Mouse (Mus musculus) CH12.LX (cell line): ENCODE measurements around the gene Lin9. TPM values are rescaled to one million over a fixed set of nuclear protein-coding genes. Genes with fewer than 3 reads are reported as not detected.
A peak's percentile ranks its signal among the peaks of the same experiment; 100 is the strongest.

Experiments
- DNase-seq: peaks from one replicate; pipeline ENCODE4 v3.0.0-alpha.2; 2013; ENCODE audit errors: extremely low read depth
- H3K27ac ChIP-seq: 2 replicates; pipeline ENCODE4 v1.5.1; 2012; ENCODE audit warnings: low read depth, mild to moderate bottlenecking, control low read depth, moderate library complexity; ENCODE audit not compliant: insufficient read depth
- H3K27me3 ChIP-seq: replicated peaks from 2 replicates; pipeline ENCODE3; 2012; ENCODE audit warnings: inconsistent platforms
- H3K36me3 ChIP-seq, 2 experiments: replicated peaks in 1 of 2; 2 replicates each; pipeline versions ENCODE3 to v1.6.1; 2012; ENCODE audit warnings: inconsistent platforms in 1 of 2, low read length in 1 of 2, mild to moderate bottlenecking in 1 of 2, mixed read lengths in 1 of 2, moderate library complexity in 1 of 2; ENCODE audit not compliant: control insufficient read depth in 1 of 2, insufficient read depth in 1 of 2
- H3K4me1 ChIP-seq, 2 experiments: 2 replicates each; pipeline ENCODE4 v1.6.1; 2012; ENCODE audit warnings: inconsistent platforms in 1 of 2, moderate library complexity in 1 of 2; ENCODE audit not compliant: insufficient read depth in 2 of 2, control insufficient read depth in 1 of 2
- H3K4me2 ChIP-seq: 2 replicates; pipeline ENCODE4 v1.6.1; 2012; ENCODE audit warnings: low read depth, mild to moderate bottlenecking, control low read depth; ENCODE audit not compliant: poor library complexity, insufficient read depth, severe bottlenecking
- H3K4me3 ChIP-seq, 3 experiments: fragments of 150-350 bp in 1 of 3; sonication (generic) in 1 of 3; replicated peaks in 1 of 3; 2 replicates each; pipeline versions ENCODE3 to v1.5.1; 2011 to 2012; ENCODE audit warnings: low read depth in 2 of 3, low read length in 2 of 3, mild to moderate bottlenecking in 2 of 3, moderate library complexity in 2 of 3, control low read depth in 1 of 3, improper control_type of control experiment in 1 of 3, inconsistent platforms in 1 of 3, mixed read lengths in 1 of 3; ENCODE audit not compliant: poor library complexity in 1 of 3
- H3K79me2 ChIP-seq: replicated peaks from 2 replicates; pipeline ENCODE4 v1.6.1; 2012; ENCODE audit warnings: mild to moderate bottlenecking, moderate library complexity; ENCODE audit not compliant: control insufficient read depth, poor library complexity, insufficient read depth, severe bottlenecking; ENCODE audit errors: extremely low read depth
- H3K9ac ChIP-seq: 2 replicates; pipeline ENCODE4 v1.6.1; 2012; ENCODE audit warnings: low read depth, mild to moderate bottlenecking, control low read depth, moderate library complexity; ENCODE audit not compliant: insufficient read depth
- H3K9me3 ChIP-seq: replicated peaks from 2 replicates; pipeline ENCODE3; 2012; ENCODE audit warnings: low read length, inconsistent platforms, mixed read lengths
- BHLHE40 ChIP-seq: IDR thresholded peaks from 2 replicates; pipeline ENCODE4 v1.6.1; 2011; ENCODE audit warnings: mild to moderate bottlenecking, low read depth, low read length, improper control_type of control experiment
- CHD1 ChIP-seq: IDR thresholded peaks from 2 replicates; pipeline ENCODE4 v1.6.1; 2012; ENCODE audit warnings: low read depth, low read length, improper control_type of control experiment, inconsistent platforms
- CHD2 ChIP-seq: IDR thresholded peaks from 2 replicates; pipeline ENCODE4 v1.6.1; 2011; ENCODE audit warnings: low read length, improper control_type of control experiment
- CTCF ChIP-seq, 2 experiments: IDR thresholded peaks in 1 of 2; conservative IDR thresholded peaks in 1 of 2; 2 replicates each; pipeline ENCODE4 v1.5.1; 2011 to 2012; ENCODE audit warnings: low read depth in 2 of 2, low read length in 2 of 2, improper control_type of control experiment in 1 of 2, inconsistent platforms in 1 of 2, mild to moderate bottlenecking in 1 of 2, moderate library complexity in 1 of 2
- E2F4 ChIP-seq: IDR thresholded peaks from 2 replicates; pipeline ENCODE4 v1.6.1; 2011; ENCODE audit warnings: low read depth, low read length, improper control_type of control experiment; ENCODE audit not compliant: insufficient replicate concordance
- ELF1 ChIP-seq: IDR thresholded peaks from 2 replicates; pipeline ENCODE4 v1.6.1; 2014; ENCODE audit warnings: low read depth, mild to moderate bottlenecking, inconsistent platforms, low read length, improper control_type of control experiment
- EP300 ChIP-seq: IDR thresholded peaks from 2 replicates; pipeline ENCODE4 v1.6.1; 2011; ENCODE audit warnings: low read length, improper control_type of control experiment
- ETS1 ChIP-seq: conservative IDR thresholded peaks from 2 replicates; pipeline ENCODE4 v1.6.1; 2012; ENCODE audit warnings: low read depth, mild to moderate bottlenecking, inconsistent platforms, low read length, improper control_type of control experiment, moderate library complexity
- GABPA ChIP-seq: IDR thresholded peaks from 2 replicates; pipeline ENCODE4 v1.6.1; 2012; ENCODE audit warnings: low read depth, low read length, improper control_type of control experiment, inconsistent platforms; ENCODE audit not compliant: insufficient replicate concordance
- HCFC1 ChIP-seq: IDR thresholded peaks from 2 replicates; pipeline ENCODE4 v1.6.1; 2012; ENCODE audit warnings: low read depth, mild to moderate bottlenecking, inconsistent platforms, low read length, improper control_type of control experiment
- IRF4 ChIP-seq: IDR thresholded peaks from 2 replicates; pipeline ENCODE4 v1.6.1; 2014; ENCODE audit warnings: low read depth, mild to moderate bottlenecking, inconsistent platforms, low read length, improper control_type of control experiment
- JUN ChIP-seq: IDR thresholded peaks from 2 replicates; pipeline ENCODE4 v1.6.1; 2011; ENCODE audit warnings: low read depth, mild to moderate bottlenecking, low read length, improper control_type of control experiment, moderate library complexity; ENCODE audit not compliant: insufficient read depth
- JUND ChIP-seq: conservative IDR thresholded peaks from 2 replicates; pipeline ENCODE4 v1.6.1; 2011; ENCODE audit warnings: low read depth, low read length, improper control_type of control experiment
- KAT2A ChIP-seq: IDR thresholded peaks from 2 replicates; pipeline ENCODE4 v1.6.1; 2012; ENCODE audit warnings: low read length, improper control_type of control experiment, inconsistent platforms; ENCODE audit not compliant: insufficient replicate concordance
- MAFK ChIP-seq: IDR thresholded peaks from 2 replicates; pipeline ENCODE4 v1.6.1; 2011; ENCODE audit warnings: low read length, improper control_type of control experiment; ENCODE audit not compliant: insufficient replicate concordance
- MAX ChIP-seq: IDR thresholded peaks from 2 replicates; pipeline ENCODE4 v1.6.1; 2011; ENCODE audit warnings: low read length, improper control_type of control experiment
- MAZ ChIP-seq: IDR thresholded peaks from 2 replicates; pipeline ENCODE4 v1.6.1; 2012; ENCODE audit warnings: low read depth, mild to moderate bottlenecking, inconsistent platforms, low read length, improper control_type of control experiment, moderate library complexity
- MEF2A ChIP-seq: IDR thresholded peaks from 2 replicates; pipeline ENCODE4 v1.6.1; 2014; ENCODE audit warnings: low read depth, mild to moderate bottlenecking, inconsistent platforms, low read length, improper control_type of control experiment, borderline replicate concordance
- MXI1 ChIP-seq: IDR thresholded peaks from 2 replicates; pipeline ENCODE4 v1.6.1; 2011; ENCODE audit warnings: mild to moderate bottlenecking, low read depth, low read length, improper control_type of control experiment
- MYC ChIP-seq: IDR thresholded peaks from 2 replicates; pipeline ENCODE4 v1.6.1; 2011; ENCODE audit warnings: low read depth, mild to moderate bottlenecking, improper control_type of control experiment, low read length
- NELFE ChIP-seq: IDR thresholded peaks from 2 replicates; pipeline ENCODE4 v1.6.1; 2011; ENCODE audit warnings: low read depth, low read length, improper control_type of control experiment
- NRF1 ChIP-seq: IDR thresholded peaks from 2 replicates; pipeline ENCODE4 v1.6.1; 2014; ENCODE audit warnings: low read depth, mild to moderate bottlenecking, inconsistent platforms, low read length, improper control_type of control experiment, moderate library complexity
- PAX5 ChIP-seq: IDR thresholded peaks from 2 replicates; pipeline ENCODE4 v1.6.1; 2012; ENCODE audit warnings: low read length, inconsistent platforms, mixed read lengths
- POLR2A ChIP-seq: IDR thresholded peaks from 2 replicates; pipeline ENCODE4 v1.6.1; 2011; ENCODE audit warnings: low read depth, mild to moderate bottlenecking, improper control_type of control experiment, low read length
- POLR2AphosphoS2 ChIP-seq: IDR thresholded peaks from 2 replicates; pipeline ENCODE4 v1.6.1; 2011; ENCODE audit warnings: low read depth, low read length, improper control_type of control experiment
- RAD21 ChIP-seq: IDR thresholded peaks from 2 replicates; pipeline ENCODE4 v1.6.1; 2011; ENCODE audit warnings: low read depth, mild to moderate bottlenecking, low read length, improper control_type of control experiment, moderate library complexity
- RCOR1 ChIP-seq: conservative IDR thresholded peaks from 2 replicates; pipeline ENCODE4 v1.6.1; 2012; ENCODE audit warnings: low read depth, mild to moderate bottlenecking, inconsistent platforms, low read length, improper control_type of control experiment
- SIN3A ChIP-seq: IDR thresholded peaks from 2 replicates; pipeline ENCODE4 v1.6.1; 2012; ENCODE audit warnings: low read length, improper control_type of control experiment, inconsistent platforms
- SMC3 ChIP-seq: IDR thresholded peaks from 2 replicates; pipeline ENCODE4 v1.6.1; 2011; ENCODE audit warnings: low read depth, low read length, improper control_type of control experiment
- TBP ChIP-seq: conservative IDR thresholded peaks from 2 replicates; pipeline ENCODE4 v1.6.1; 2011; ENCODE audit warnings: low read depth, low read length, improper control_type of control experiment
- TCF12 ChIP-seq: IDR thresholded peaks from 2 replicates; pipeline ENCODE4 v1.6.1; 2014; ENCODE audit warnings: low read depth, mild to moderate bottlenecking, inconsistent platforms, low read length, improper control_type of control experiment
- USF1 ChIP-seq: IDR thresholded peaks from 2 replicates; pipeline ENCODE4 v1.6.1; 2014; ENCODE audit warnings: low read depth, mild to moderate bottlenecking, inconsistent platforms, low read length, improper control_type of control experiment
- USF2 ChIP-seq: conservative IDR thresholded peaks from 2 replicates; pipeline ENCODE4 v1.6.1; 2011; ENCODE audit warnings: low read depth, low read length, improper control_type of control experiment
- ZC3H11A ChIP-seq: IDR thresholded peaks from 2 replicates; pipeline ENCODE4 v1.6.1; 2012; ENCODE audit warnings: low read depth, mild to moderate bottlenecking, inconsistent platforms, low read length, improper control_type of control experiment
- ZMIZ1 ChIP-seq: IDR thresholded peaks from 2 replicates; pipeline ENCODE4 v1.6.1; 2012; ENCODE audit warnings: low read depth, mild to moderate bottlenecking, inconsistent platforms, low read length, improper control_type of control experiment
- ZNF384 ChIP-seq: IDR thresholded peaks from 2 replicates; pipeline ENCODE4 v1.6.1; 2012; ENCODE audit warnings: low read depth, low read length, improper control_type of control experiment, inconsistent platforms
- dilution Hi-C: fragments of 300-500 bp; cut with MboI; formaldehyde crosslinking; loops from 2 replicates; pipeline ENCODE4 v1.14.3; 2020; ENCODE audit warnings: low sequenced_read_pairs; ENCODE audit not compliant: extremely low pct_unique_long_range_greater_than_20kb, extremely low pct_ligation_motif_present
- in situ Hi-C: fragments of 300-500 bp; cut with MboI; formaldehyde crosslinking; loops from 3 replicates; pipeline ENCODE4 v1.14.3; 2019; ENCODE audit warnings: low sequenced_read_pairs, low pct_ligation_motif_present, low pct_unique_long_range_greater_than_20kb, mixed read lengths
- polyA plus RNA-seq: library from polyadenylated mRNA; unstranded; fragments of >175 nt; gene quantifications from 2 replicates; pipeline ENCODE4 v1.2.1, GENCODE M21; 2012; ENCODE audit warnings: low read depth; ENCODE audit not compliant: insufficient read length
- total RNA-seq, 2 experiments: library from RNA; depleted of rRNA; stranded (reverse); fragments of 300-350 nt in 1 of 2; fragments of >200 nt in 1 of 2; gene quantifications; 2 replicates each; pipeline ENCODE4 v1.2.3; 2012 to 2014

The Lin9 gene
- total and polyA plus RNA-seq, 3 experiments = 7.6 to 24.5 (median 13.5) TPM

GRCm38 (mm10) chr1:180601806-180602205 is 39.1 kb upstream of the Lin9 start (continued):
- TF ChIP-seq SIN3A (peak; percentile 90), JUN (peak; percentile 15; the same call in 1 of the 2 replicates), ZMIZ1 (no peak), SMC3 (no peak; the same call in 1 of the 2 replicates), RAD21 (no peak; the same call in 1 of the 2 replicates), POLR2AphosphoS2 (no peak; the same call in 1 of the 2 replicates), E2F4 (no peak), POLR2A (peak; percentile 61), TBP (peak; percentile 60; the same call in 1 of the 2 replicates), MAX (peak; percentile 99), MYC (peak; percentile 97), CHD1 (no peak), JUND (no peak; the same call in 1 of the 2 replicates), NRF1 (no peak), CTCF (conservative IDR thresholded peaks at IDR 0.05 in 1 of 2, IDR thresholded peaks at IDR 0.05 in 1 of 2; ENCODE audit: low read depth in 2 of 2, low read length in 2 of 2) (no peak), RCOR1 (no peak), BHLHE40 (peak; percentile 97)

- dilution Hi-C loops (no loop called here), in situ Hi-C loops (no loop called here)
- DNase-seq = peak; percentile 80
- Histone ChIP-seq H3K4me1 (peaks cover 45 to 77% of the 10 kb centered on the region in 2 experiments), H3K9ac (no peak overlapping the region), H3K9me3 (no peaks in the 10 kb centered on the region), H3K27me3 (no peaks in the 10 kb centered on the region), H3K27ac (peak overlapping the region; percentile 73), H3K79me2 (no peaks in the 10 kb centered on the region), H3K36me3 (peaks cover 26 to 76% of the 10 kb centered on the region in 2 experiments), H3K4me2 (peak overlapping the region; percentile 77), H3K4me3 (no peak overlapping the region)
- TF ChIP-seq USF2 = no peak
- no peak for TF ChIP-seq ZMIZ1
- peak; percentile 62 for TF ChIP-seq MYC
- TF ChIP-seq CHD1 = no peak
- TF ChIP-seq MAZ = no peak
- peak; percentile 97 for TF ChIP-seq TCF12
- TF ChIP-seq RCOR1 = peak; percentile 81; the same call in 1 of the 2 replicates
- TF ChIP-seq IRF4 = peak; percentile 98
- TF ChIP-seq ETS1 = peak; percentile 93
- no peak for TF ChIP-seq GABPA
- 0 out of 2 replicates have a peak, but pooled peaks have one; percentile 27 for TF ChIP-seq HCFC1
- TF ChIP-seq ELF1 = no peak
- TF ChIP-seq BHLHE40 = peak; percentile 94
- TF ChIP-seq MEF2A = peak; percentile 100
- TF ChIP-seq SIN3A = peak; percentile 88
- TF ChIP-seq TBP = no peak
- TF ChIP-seq CTCF (conservative IDR thresholded peaks at IDR 0.05 in 1 of 2, IDR thresholded peaks at IDR 0.05 in 1 of 2; ENCODE audit: low read depth in 2 of 2, low read length in 2 of 2) = no peak
- peak; percentile 96 for TF ChIP-seq EP300
- TF ChIP-seq MXI1 = no peak; the same call in 1 of the 2 replicates
- no peak for TF ChIP-seq USF1
- peak; percentile 89 for TF ChIP-seq MAFK
- TF ChIP-seq NRF1 = peak; percentile 10; the same call in 1 of the 2 replicates
- TF ChIP-seq KAT2A = 0 out of 2 replicates have a peak, but pooled peaks have one; percentile 29
- no peak for TF ChIP-seq ZC3H11A
- TF ChIP-seq PAX5 = no peak
- TF ChIP-seq NELFE = no peak
- TF ChIP-seq CHD2 = peak; percentile 69; the same call in 1 of the 2 replicates
- 0 out of 2 replicates have a peak, but pooled peaks have one; percentile 2 for TF ChIP-seq POLR2AphosphoS2
- TF ChIP-seq ZNF384 = no peak
- no peak for TF ChIP-seq POLR2A
Measured at GRCm38 (mm10) chr1:180604579-180604978, 36.4 kb upstream of the Lin9 start.
